Mouse (Mus musculus) intestine, embryonic 16.5 days (tissue): ENCODE data around the gene AA986860. TPM values are rescaled to one million over a fixed set of nuclear protein-coding genes. Genes with fewer than 3 reads are reported as not detected.
A peak's percentile ranks its signal among the peaks of the same experiment; 100 is the strongest.

Source experiments
- ATAC-seq: fragments of 200-750 bp; cut with Nextera tagmentation; 2 replicates; pipeline ENCODE4 v1.8.0; 2017; ENCODE audit warnings: moderate TSS enrichment, moderate library complexity
- H3K27ac ChIP-seq: fragments of 300-500 bp; sonication (generic); 2 replicates; pipeline ENCODE4 v1.5.1; 2014; ENCODE audit warnings: mild to moderate bottlenecking, low read length
- H3K27me3 ChIP-seq: fragments of 300-500 bp; sonication (generic); replicated peaks from 2 replicates; pipeline ENCODE4 v1.6.1; 2014; ENCODE audit warnings: low read length, control low read depth, mixed read lengths; ENCODE audit not compliant: control insufficient read depth, insufficient read depth
- H3K36me3 ChIP-seq: fragments of 300-500 bp; sonication (generic); 2 replicates; pipeline ENCODE4 v1.6.1; 2014; ENCODE audit warnings: low read length, control low read depth; ENCODE audit not compliant: control insufficient read depth, insufficient read depth
- H3K4me1 ChIP-seq: fragments of 300-500 bp; sonication (generic); 2 replicates; pipeline ENCODE4 v1.6.1; 2014; ENCODE audit warnings: low read length, control low read depth, mixed read lengths; ENCODE audit not compliant: control insufficient read depth, insufficient read depth
- H3K4me2 ChIP-seq: fragments of 300-500 bp; sonication (generic); 2 replicates; pipeline ENCODE4 v1.6.1; 2014; ENCODE audit warnings: low read depth, low read length, control low read depth
- H3K4me3 ChIP-seq: fragments of 300-500 bp; sonication (generic); 2 replicates; pipeline ENCODE4 v1.5.1; 2014; ENCODE audit warnings: mild to moderate bottlenecking, low read length
- H3K9ac ChIP-seq: fragments of 300-500 bp; sonication (generic); 2 replicates; pipeline ENCODE4 v1.6.1; 2014; ENCODE audit warnings: low read depth, low read length
- H3K9me3 ChIP-seq: fragments of 300-500 bp; sonication (generic); 2 replicates; pipeline ENCODE4 v1.6.1; 2016; ENCODE audit warnings: low read length, control low read depth; ENCODE audit not compliant: control insufficient read depth
- WGBS: fragments of 180-500 bp; shearing (Covaris S2); extraction: QIAGEN DNeasy Blood & Tissue Kit; methylation state at CpG from one replicate; pipeline ENCODE4 v1.1.7; 2014; 5-methylcytosine and 5-hydroxymethylcytosine counted together
- polyA plus RNA-seq: library from polyadenylated mRNA; unstranded; fragments of >200 nt; fragmentation: Nextera tagmentation; extraction: Ambion mirVana; gene quantifications from 2 replicates; pipeline ENCODE4 v1.2.1, GENCODE M21; 2015

AA986860 gene
- polyA plus RNA-seq, 1 experiment from 2014 or later, result 74.7 TPM

DNA sequence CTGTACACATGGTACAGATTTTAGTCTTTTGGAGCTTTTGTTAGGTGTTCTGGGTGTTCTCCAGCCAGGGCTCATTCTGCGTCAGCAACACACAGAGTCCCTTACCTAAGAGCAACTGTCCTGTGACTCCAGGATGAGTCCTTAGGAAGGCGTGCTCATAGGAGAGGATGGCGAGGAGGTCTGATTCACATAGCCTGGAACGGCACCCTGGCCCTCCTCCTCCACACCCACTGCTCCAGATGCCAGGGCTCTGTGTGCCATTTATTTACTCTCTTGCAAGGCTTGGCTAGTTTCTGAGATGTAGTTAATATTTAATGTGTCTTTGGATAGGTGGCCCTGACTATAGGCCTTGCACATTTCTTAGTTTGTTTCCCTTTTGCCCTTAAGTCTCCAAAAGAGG is 1.9 kb downstream of the AA986860 start:
- no peaks in the 10 kb centered on the region for H3K27me3 ChIP-seq
- H3K27ac ChIP-seq, result peak overlapping the region; percentile 89
- H3K4me2 ChIP-seq, result peak overlapping the region; percentile 53
- ATAC-seq, result peak; percentile 67
- peaks cover 17% of the 10 kb centered on the region for H3K4me1 ChIP-seq
- peak overlapping the region; percentile 61 for H3K9ac ChIP-seq
- H3K36me3 ChIP-seq, result no peaks in the 10 kb centered on the region
- 45% methylated on average over 4 of the region's 4 CpGs for WGBS
- H3K4me3 ChIP-seq, result peak overlapping the region; percentile 50
- no peaks in the 10 kb centered on the region for H3K9me3 ChIP-seq

DNA sequence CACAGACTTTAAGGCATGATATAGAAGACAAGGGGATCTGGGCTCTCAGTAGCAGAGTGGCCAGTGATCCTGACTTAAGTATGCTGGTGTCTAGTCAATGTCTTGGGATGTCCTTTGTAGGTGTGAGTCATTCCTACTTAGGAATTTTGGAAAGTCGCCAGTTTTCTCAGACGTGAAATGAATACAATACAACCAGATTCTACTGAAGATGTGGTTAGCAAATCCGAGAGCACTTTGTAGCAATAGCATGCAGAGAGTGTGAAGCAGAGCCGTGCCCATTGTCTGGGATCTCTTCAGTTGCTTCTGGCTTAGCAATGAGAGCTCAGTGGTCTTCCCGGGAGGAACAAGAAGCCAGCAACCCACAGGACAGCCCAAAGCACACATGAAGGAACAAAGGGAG is 2.7 kb downstream of the AA986860 start:
- H3K4me3 ChIP-seq, result peak overlapping the region; percentile 50
- peak overlapping the region; percentile 53 for H3K4me2 ChIP-seq

DNA sequence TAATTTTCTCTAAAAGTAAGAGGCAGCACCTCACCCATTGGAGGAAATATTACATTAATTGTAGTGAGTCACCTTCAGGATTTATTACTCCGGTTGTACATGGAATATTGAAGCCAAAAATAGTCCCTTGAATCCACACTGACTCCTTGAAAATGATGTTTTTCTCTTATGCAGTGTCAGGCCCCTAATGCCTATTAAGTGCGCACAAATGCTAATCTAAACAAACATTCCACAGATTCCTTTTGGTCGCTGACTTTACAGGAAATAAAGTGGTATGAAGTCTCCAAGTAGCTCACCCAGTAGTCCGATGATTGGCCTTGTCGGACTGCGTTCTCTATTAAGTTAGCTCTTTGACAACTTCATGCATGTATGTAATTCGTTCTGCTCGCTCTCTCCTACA is 3.1 kb downstream of the AA986860 start:
- Histone ChIP-seq H3K36me3 (no peaks in the 10 kb centered on the region), H3K4me3 (peak overlapping the region; percentile 50), H3K27me3 (no peaks in the 10 kb centered on the region), H3K9me3 (no peaks in the 10 kb centered on the region), H3K4me1 (peaks cover 17% of the 10 kb centered on the region), H3K4me2 (peak overlapping the region; percentile 53), H3K27ac (peak overlapping the region; percentile 89), H3K9ac (peak overlapping the region; percentile 61)
- ATAC-seq, result no peak
- WGBS, result 38% methylated on average over 8 of the region's 8 CpGs

More for the DNA sequence above, 2.7 kb downstream of the AA986860 start:
- H3K27ac ChIP-seq, result peak overlapping the region; percentile 89
- no peaks in the 10 kb centered on the region for H3K36me3 ChIP-seq
- H3K4me1 ChIP-seq, result peaks cover 17% of the 10 kb centered on the region
- peak overlapping the region; percentile 61 for H3K9ac ChIP-seq
- no peaks in the 10 kb centered on the region for H3K9me3 ChIP-seq
- WGBS, result 29% methylated on average over 5 of the region's 5 CpGs
- no peaks in the 10 kb centered on the region for H3K27me3 ChIP-seq
- no peak for ATAC-seq

DNA sequence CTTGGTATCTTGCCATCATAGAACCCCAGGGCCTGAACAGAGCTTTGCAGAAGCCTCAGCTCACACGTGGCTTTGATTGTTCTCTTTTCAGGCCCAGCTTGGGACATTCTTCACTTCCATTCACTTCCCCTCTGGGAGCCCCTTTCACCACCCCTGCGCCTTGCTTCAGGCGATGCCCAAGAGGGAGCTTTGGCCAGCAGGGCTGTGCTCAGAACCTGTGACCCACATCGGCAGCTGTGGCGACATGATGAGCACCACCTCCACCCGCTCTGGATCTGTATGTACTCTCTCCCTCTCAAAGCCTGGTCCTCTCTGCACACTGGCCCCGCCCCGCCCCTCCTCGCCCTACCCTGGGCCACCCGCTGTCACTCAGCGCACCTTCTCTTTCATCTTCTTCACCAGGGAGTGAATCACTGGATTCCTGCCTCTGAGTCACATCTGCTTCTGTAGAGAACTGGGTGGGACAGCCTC is 5.7 kb downstream of the AA986860 start:
- peaks cover 25% of the 10 kb centered on the region for H3K4me1 ChIP-seq
- H3K9me3 ChIP-seq, result no peaks in the 10 kb centered on the region
- 26% methylated on average over 11 of the region's 11 CpGs for WGBS
- no peaks in the 10 kb centered on the region for H3K36me3 ChIP-seq
- H3K27ac ChIP-seq, result peak overlapping the region; percentile 70
- peak overlapping the region; percentile 40 for H3K4me2 ChIP-seq
- H3K4me3 ChIP-seq, result peak overlapping the region; percentile 21; the same call in 1 of the 2 replicates
- peak; percentile 58 for ATAC-seq
- H3K9ac ChIP-seq, result peak overlapping the region; percentile 44
- H3K27me3 ChIP-seq, result no peaks in the 10 kb centered on the region

DNA sequence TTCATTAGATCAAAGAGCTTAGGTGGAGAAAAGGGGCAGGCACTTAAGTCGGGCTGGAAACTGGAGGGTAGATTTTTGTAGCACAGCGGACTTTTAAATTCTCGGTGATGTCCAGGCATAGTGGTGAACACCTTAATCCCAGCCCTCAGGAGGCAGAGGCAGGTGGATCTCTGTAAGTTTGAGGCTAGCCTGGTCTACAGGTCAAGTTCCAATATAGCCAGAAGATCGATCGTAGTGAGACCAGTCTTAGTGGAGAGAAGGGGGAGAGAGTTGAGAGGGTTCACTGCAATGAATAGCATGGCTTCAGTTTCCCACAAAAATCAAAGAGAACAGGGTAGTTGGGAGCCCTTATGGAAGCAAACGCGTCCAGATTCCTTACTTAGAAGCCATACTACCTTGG is 6.1 kb downstream of the AA986860 start:
- no peak overlapping the region for H3K4me3 ChIP-seq
- H3K36me3 ChIP-seq, result no peaks in the 10 kb centered on the region; the same call in 1 of the 2 replicates
- H3K9ac ChIP-seq, result no peak overlapping the region
- peaks cover 26% of the 10 kb centered on the region for H3K4me1 ChIP-seq
- H3K27me3 ChIP-seq, result no peaks in the 10 kb centered on the region
- no peak for ATAC-seq
- 0 out of 2 replicates have a peak overlapping the region, but pooled peaks have one; percentile 14 for H3K4me2 ChIP-seq
- 80% methylated on average over 7 of the region's 7 CpGs for WGBS
- H3K9me3 ChIP-seq, result no peaks in the 10 kb centered on the region
- H3K27ac ChIP-seq, result peak overlapping the region; percentile 79

DNA sequence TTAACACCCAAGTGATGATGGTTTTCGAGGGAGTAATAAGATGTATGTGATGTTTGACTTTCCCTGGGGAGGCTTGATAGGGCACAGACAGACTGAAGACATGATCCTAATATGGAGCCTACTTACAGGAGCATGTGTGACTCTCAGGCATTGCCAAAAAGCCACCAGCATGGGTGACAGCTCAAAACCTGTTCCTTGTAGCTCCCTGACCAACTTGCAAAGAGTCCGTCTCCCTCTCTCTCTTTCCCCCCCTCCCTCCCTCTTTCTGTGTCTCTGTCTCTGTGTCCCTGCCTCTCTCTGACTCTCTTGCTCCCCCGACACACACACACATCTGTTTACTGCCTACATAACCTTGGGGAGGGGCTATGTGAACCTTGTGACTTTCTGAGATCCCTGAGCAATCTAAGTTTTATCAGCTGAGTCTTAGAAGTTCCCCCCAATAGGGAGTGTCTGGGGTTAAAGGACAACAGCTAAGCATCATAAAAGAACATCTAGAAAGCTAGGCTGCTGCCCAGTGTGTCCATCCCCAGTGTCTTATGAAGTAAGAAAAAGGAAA is 6.9 kb downstream of the AA986860 start:
- H3K9me3 ChIP-seq, result no peaks in the 10 kb centered on the region
- ATAC-seq, result peak; percentile 49
- no peak overlapping the region for H3K4me2 ChIP-seq
- H3K27me3 ChIP-seq, result no peaks in the 10 kb centered on the region
- peaks cover 33% of the 10 kb centered on the region for H3K4me1 ChIP-seq
- peak overlapping the region; percentile 79 for H3K27ac ChIP-seq
- 50% methylated on average over 3 of the region's 3 CpGs for WGBS
- no peak overlapping the region for H3K9ac ChIP-seq
- H3K36me3 ChIP-seq, result peaks cover under 1% of the 10 kb centered on the region; the same call in 1 of the 2 replicates
- no peak overlapping the region for H3K4me3 ChIP-seq

DNA sequence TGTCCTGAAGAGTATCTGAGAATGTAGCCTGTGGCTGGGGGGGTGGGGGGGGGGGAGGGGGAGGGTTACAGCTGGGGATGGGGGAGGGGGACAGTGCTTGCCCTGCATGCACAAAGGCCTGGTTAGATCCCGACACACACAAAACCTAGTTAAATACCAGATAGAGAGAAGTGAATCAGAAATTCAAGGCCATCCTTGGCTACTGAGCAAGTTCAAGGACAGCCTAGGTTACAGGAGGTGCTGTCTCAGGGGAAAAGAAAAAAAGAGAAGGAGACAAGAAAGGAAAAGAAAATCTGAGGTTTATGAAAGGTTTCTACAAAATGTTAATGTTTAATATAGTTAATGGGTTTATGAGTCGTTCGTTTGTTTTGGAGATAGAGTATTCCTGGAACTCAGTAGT is 7.9 kb downstream of the AA986860 start:
- H3K9me3 ChIP-seq, result no peaks in the 10 kb centered on the region
- H3K4me3 ChIP-seq, result no peak overlapping the region
- H3K36me3 ChIP-seq, result peaks cover 3% of the 10 kb centered on the region; the same call in 1 of the 2 replicates
- H3K27ac ChIP-seq, result peak overlapping the region; percentile 79; the same call in 1 of the 2 replicates
- no peak overlapping the region for H3K9ac ChIP-seq
- H3K4me1 ChIP-seq, result peaks cover 35% of the 10 kb centered on the region
- no peaks in the 10 kb centered on the region for H3K27me3 ChIP-seq
- H3K4me2 ChIP-seq, result no peak overlapping the region
- 56% methylated on average over 3 of the region's 3 CpGs for WGBS
- ATAC-seq, result no peak

DNA sequence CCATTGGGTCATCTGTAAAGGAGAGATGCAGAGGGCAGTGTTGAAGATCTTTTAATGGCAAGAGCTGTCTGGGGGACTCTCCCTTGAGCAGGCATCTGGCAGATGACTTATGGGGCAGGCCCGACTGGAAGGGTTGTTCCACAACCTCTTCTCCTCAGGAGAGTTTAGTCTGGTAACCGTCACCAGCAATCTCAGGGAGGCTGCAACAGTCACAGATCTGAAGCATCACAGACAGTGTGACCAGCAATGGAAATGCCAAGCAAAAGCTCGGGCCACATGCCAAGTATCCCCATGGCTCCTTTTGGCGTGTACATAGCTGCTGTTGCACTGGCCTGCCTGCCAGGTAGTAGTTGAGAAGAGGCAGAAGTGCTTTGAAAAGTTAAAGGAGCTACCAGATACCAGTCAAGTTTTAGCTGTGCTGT is 8.5 kb downstream of the AA986860 start:
- H3K4me3 ChIP-seq, result no peak overlapping the region
- peak overlapping the region; percentile 31; the same call in 1 of the 2 replicates for H3K9ac ChIP-seq
- peaks cover 3% of the 10 kb centered on the region; the same call in 1 of the 2 replicates for H3K36me3 ChIP-seq
- no peaks in the 10 kb centered on the region for H3K27me3 ChIP-seq
- H3K27ac ChIP-seq, result peak overlapping the region; percentile 62
- ATAC-seq, result no peak
- 0 out of 2 replicates have a peak overlapping the region, but pooled peaks have one; percentile 0 for H3K4me2 ChIP-seq
- peaks cover 31% of the 10 kb centered on the region for H3K4me1 ChIP-seq
- WGBS, result 50% methylated on average over 4 of the region's 4 CpGs
- H3K9me3 ChIP-seq, result no peaks in the 10 kb centered on the region

DNA sequence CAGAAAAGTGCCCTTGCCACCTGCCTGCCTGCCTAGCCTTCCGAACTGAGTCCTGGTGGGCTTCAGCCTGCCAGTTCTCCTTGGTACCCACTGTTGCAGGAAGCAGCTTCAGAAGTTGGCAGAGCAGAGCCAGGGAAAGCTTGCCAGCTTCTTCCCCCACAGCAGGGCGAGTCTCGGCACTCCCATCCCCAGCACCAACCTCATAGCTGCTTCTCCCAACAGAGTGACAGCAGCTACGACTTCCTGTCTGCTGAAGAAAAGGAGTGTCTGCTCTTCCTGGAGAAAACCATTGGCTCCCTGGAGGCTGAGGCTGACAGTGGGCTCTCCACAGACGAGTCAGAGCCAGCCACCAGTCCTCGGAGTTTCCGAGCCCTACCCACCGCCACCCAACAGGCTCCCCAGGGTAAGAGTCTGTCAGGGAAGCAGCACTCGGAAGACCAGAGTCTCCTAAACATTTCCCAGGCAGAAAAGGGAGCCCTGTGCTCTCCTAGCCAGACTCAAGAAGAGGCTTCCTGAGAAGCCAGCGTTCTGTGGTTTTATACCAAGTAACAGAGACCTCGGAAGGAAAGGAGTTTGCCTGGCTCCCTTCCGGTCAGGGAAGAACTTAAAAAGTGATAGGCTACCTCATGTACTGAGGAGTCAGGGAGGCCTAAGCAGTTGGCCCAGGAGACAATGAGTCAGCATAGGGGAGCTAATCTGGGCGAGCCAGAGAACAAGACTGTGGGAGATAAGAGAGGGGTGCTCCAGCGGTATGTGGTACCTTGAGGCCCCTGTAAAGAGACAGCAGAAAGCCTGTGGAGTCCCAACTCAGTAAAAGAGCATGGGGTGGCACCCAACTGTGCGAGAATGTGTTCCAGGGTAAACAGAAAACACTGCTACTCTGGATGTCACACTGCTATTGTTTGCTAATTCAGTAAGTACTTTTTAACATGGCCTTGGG is 9.3 kb downstream of the AA986860 start:
- WGBS, result 46% methylated on average over 15 of the region's 15 CpGs
- Histone ChIP-seq H3K9ac (peak overlapping the region; percentile 31; the same call in 1 of the 2 replicates), H3K27me3 (no peaks in the 10 kb centered on the region), H3K27ac (peak overlapping the region; percentile 62), H3K4me2 (no peak overlapping the region), H3K36me3 (peaks cover 3% of the 10 kb centered on the region; the same call in 1 of the 2 replicates), H3K4me3 (no peak overlapping the region), H3K4me1 (peaks cover 31% of the 10 kb centered on the region), H3K9me3 (no peaks in the 10 kb centered on the region)
- peak; percentile 64 for ATAC-seq
